Mouse (Mus musculus): ENCODE results near the gene Runx1.

DNA sequence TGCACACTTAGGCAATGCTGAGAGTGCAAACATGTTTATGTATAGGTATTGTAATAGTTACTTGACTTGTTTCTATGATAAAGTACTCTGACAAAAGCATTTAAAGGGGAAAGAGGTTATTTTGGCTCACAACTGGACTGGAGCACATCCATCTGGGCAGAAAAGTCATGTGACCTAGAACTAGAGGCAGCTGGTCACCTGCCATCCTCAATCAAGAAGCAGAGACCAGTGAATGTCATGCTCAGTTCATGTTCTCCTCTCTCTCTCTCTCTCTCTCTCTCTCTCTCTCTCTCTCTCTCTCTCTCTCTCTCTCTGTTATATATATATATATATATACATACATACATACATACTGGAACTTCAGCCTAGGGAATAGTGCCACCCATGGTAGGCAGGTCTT lies 37.2 kb upstream of the Runx1 start:
- TF ChIP-seq EP300 (IDR thresholded peaks at IDR 0.05; ENCODE audit: low read length) (no peak), USF2 (conservative IDR thresholded peaks at IDR 0.05; ENCODE audit: low read depth, low read length) (no peak), POLR2A (IDR thresholded peaks at IDR 0.05; ENCODE audit: low read depth, low read length) (no peak), POLR2AphosphoS2 (IDR thresholded peaks at IDR 0.05; ENCODE audit: low read depth, low read length) (no peak)
